9 mouse cellular contexts compared by ENCODE assay signal in genomic region chr5:99202074-99202837, GRCm38 (mm10).
DNase-seq lines count a peak whose midpoint lies in the region; ATAC-seq lines count a peak whose summit lies in the region.
"Had no signal": no experiment of that assay in that cellular context is flagged by ENCODE, and none has a peak within 500 bp of the region (broad histone marks: within the 10 kb centered on the region; RNA-seq: fewer than 3 reads in every experiment).

No protein-coding gene starts in this region.

- no peaks in the 10 kb centered on the region for H3K4me1 ChIP-seq in intestine, embryonic 14.5 days (replicated peaks; ENCODE audit: control insufficient read depth, insufficient read depth, low read length)

- no peak overlapping the region for H3K9ac ChIP-seq in intestine, embryonic 14.5 days (ENCODE audit: low read length)

- H3K9me3 ChIP-seq in intestine, embryonic 14.5 days (ENCODE audit: control insufficient read depth, low read length) = 0 out of 2 replicates have a peak, but pooled peaks cover 4% of the 10 kb centered on the region

- no peak overlapping the region for H3K27ac ChIP-seq in intestine, embryonic 14.5 days (ENCODE audit: low read depth)

- WGBS in intestine, embryonic 14.5 days = 59% methylated on average over 15 of the region's 15 CpGs

- intact Hi-C loops in left cerebral cortex, postnatal 14 days (cut with DNase I) = loop anchor here (2.0 to 10.0 kb wide), 2 partner anchors 691 to 833 kb away; partner anchors contain the start of genes Enoph1 and Hnrnpdl

- peak overlapping the region; percentile 28; the same call in 1 of the 2 replicates for H3K4me2 ChIP-seq in intestine, embryonic 14.5 days (ENCODE audit: low read length)

- H3K4me3 ChIP-seq in intestine, embryonic 14.5 days (ENCODE audit: low read depth, low read length) = no peak overlapping the region

- ATAC-seq in intestine, embryonic 14.5 days (replicated peaks; ENCODE audit: low FRiP score, low TSS enrichment, low read depth) = peak; percentile 43; the same call in 1 of the 2 replicates
- ATAC-seq in megakaryocyte progenitor cell, adult 5-6 weeks (replicated peaks; ENCODE audit: poor library complexity) = peak; percentile 79

- DNase-seq in gastrocnemius, postnatal 10 days = peak; percentile 22
- DNase-seq in gastrocnemius, adult 8-10 months (ENCODE audit: low spot score in 2 of 2) = no peak
- DNase-seq in cerebellum, adult 8-10 months = peak; percentile 56
- peak; percentile 52 to 58 for DNase-seq in frontal cortex, postnatal 25 days (ENCODE audit: low spot score in 2 of 2)
- DNase-seq in intestine, embryonic 14.5 days (ENCODE audit: low spot score) = peak; percentile 71
- DNase-seq in left cerebral cortex, postnatal 14 days (ENCODE audit: low spot score in 2 of 2) = peak; percentile 59 to 67
- DNase-seq in right cerebral cortex, postnatal 4 days = peak; percentile 51

- no peaks in the 10 kb centered on the region for H3K36me3 ChIP-seq in intestine, embryonic 14.5 days (ENCODE audit: control insufficient read depth, insufficient read depth, low read length)
- H3K36me3 ChIP-seq: G1E had no signal

- H3K27me3 ChIP-seq in intestine, embryonic 14.5 days (replicated peaks; ENCODE audit: control insufficient read depth, insufficient read depth, low read length) = no peaks in the 10 kb centered on the region

Comparison
In these comparisons a context has a peak if more than half of its experiments do, and no peak if none do; other contexts are left out.
1. DNase-seq: peak in gastrocnemius, postnatal 10 days (single experiment), cerebellum, adult 8-10 months (single experiment), frontal cortex, postnatal 25 days (2 of 2), intestine, embryonic 14.5 days (single experiment), left cerebral cortex, postnatal 14 days (2 of 2) and right cerebral cortex, postnatal 4 days (single experiment); none in gastrocnemius, adult 8-10 months (0 of 2).